Mouse (Mus musculus): ENCODE data around the gene Fig4.

DNA sequence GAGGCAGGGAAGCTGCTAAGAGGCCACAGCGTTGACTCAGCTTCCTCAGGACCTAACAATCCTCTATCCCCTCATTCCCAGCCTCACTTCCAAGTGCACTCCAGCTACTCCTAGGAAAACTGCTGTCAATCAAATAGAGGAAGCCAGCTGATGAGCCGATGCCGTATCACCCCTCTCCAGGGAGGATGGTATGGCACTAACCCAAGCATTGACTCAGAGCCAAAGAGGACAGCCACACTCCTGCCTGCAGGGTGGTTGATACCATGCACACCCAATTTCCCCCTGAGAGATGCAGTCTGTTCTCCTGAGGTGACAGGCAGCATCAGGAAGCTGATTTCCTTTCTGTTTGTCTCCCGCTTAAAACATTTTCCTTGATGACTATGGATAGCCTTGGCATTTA lies 81.9 kb downstream of the Fig4 start:
- no peak for TF ChIP-seq CTCF (conservative IDR thresholded peaks at IDR 0.05; ENCODE audit: low read length)
- TF ChIP-seq POU5F1 (IDR thresholded peaks at IDR 0.05; ENCODE audit: borderline replicate concordance, low read length): no peak
